Mouse (Mus musculus): Measurements from ENCODE around the gene Ptprg.
"Not testable (repeated sequence)": the region's sequence is repeated elsewhere in the genome, so short reads cannot be mapped to it uniquely, and the experiment has no call there.

Gene Ptprg

DNA sequence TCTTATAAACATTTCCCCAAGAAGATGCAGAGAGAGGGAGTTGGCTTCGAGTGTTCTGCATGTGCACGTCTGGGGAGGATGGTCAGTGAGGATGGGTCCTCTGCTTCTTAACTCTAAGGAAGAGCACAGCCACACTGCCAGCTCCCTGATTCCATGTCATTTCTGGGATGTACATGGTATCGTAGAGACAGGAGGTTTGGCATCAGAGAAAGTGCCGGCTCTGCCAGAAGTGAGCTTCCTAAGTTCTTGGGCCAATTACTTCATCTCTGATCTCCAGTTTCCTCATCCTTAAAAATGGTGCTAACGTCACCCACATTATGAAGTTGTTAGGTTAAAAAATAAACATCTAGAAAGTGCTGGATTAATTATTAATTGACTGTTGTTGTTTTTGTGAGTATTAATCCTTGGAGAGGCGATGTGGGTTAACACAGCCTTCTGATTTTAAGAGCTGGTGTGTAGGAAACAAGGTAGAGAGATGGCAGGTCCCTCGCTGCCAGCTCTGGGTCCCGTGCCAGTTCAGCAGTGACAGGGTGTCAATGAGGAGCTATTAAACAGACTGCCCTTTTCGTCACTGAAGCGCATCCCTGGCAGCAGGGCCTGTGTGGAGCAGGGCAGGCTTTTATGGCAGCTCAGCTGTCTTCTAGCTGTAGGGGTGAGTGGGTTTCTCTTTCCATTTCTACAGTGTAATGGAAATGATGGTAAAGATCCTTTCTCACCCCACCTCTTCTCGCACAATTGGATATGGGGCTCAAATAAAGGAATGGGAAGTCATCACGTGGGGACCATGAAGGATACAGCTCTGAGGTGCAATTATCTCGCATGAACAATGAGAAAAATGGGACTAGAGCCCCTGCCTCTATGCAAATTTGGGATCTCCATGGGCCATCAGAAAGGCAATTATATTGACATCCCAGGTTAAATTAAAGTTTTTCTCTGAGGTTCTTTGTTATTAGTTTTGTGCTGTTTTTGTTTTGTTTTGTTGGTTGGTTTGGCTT lies 646.9 kb downstream of the Ptprg start:
- no peak for DNase-seq (ENCODE audit: low spot score in 2 of 2)

DNA sequence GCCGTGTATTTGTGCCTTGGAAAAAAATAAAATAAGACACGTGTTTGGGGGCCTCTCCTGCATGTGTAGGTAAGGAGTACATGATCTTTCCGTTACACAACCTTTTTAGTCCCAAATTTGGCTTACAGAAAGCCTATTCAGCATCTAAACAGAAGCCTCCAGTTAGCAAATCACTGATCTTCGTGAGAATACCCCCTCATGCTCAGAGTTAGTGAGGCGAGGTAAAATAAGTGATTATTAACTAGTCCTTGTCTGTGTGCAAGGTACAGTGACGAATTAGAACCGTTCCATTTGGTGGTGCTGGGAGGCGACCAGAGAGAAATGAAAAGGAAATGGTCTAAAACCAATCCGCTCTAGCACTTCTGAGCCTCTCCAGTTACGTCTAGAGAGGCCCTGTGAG lies 648.9 kb downstream of the Ptprg start:
- DNase-seq (ENCODE audit: low spot score in 2 of 2): no peak

- no peak for DNase-seq (ENCODE audit: low spot score in 2 of 2)
Measured at GRCm38 (mm10) chr14:12203081-12203480, 649.7 kb downstream of the Ptprg start.

GRCm38 (mm10) chr14:12206138-12206537 lies 652.8 kb downstream of the Ptprg start:
- DNase-seq (ENCODE audit: low spot score in 2 of 2): no peak

DNA sequence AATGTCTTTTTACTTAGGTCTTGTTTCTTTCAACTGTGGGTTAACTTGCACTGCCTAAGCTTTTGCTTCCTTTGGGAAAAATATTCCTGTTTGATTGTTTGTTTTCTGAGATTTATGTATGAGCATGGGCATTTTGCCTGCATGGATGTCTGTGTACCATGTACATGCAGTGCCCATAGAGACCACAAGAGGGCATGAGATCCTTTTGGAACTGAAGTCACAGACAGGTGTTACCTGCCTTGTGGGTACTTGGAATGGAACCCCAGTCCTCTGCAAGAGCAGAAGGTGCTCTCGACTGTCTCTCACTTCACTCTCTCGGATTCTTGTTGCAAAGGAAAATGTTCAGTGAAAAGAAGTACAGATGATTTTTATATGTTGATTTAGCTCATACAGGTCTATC lies 655.2 kb downstream of the Ptprg start:
- DNase-seq (ENCODE audit: low spot score in 2 of 2): no peak

DNA sequence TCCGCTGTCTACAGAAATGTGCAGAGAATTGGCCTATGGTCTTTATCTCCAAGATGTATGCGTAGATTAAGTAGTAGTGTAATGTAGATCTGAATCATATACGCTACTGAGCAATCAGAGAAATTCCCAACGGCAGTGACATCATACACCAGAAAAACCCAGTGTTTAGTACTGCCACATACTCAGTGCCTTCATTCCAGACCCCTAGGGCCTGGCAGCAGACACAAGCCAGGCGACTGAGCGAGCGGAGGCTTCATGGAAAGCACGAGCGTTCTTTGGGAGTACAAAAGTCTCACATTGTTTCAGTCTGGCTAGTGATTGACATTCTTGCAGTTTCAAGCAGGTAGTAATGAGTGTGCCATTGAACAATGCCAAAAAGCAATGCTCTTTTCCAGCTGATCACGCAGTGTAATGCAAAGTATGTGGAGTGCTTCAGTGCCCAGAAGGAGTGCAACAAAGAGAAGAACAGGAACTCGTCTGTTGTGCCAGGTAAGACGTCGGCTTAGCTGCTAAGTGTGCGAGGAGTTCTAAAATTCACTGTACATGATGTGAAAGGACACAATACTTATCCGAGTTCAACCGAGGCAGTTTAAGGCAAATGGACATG lies 665.3 kb downstream of the Ptprg start:
- no peak for DNase-seq (ENCODE audit: low spot score in 2 of 2)

DNA sequence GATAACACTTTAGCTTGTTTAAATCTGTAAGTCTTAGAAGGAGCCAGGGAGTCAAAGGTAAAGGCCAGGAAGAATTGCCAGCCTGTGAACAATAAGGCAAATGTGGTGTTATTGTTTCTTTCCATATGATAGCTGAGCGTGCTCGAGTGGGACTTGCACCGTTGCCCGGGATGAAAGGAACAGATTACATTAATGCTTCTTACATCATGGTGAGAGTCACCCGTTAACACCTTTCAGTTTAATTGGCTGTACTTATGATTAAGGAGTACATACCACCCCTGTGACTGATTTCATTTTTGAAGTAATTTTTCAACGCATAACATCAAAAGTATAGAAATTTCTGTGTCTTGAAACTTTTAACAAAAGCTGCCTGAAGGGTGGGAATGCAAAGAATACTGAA lies 666.5 kb downstream of the Ptprg start:
- no peak for DNase-seq (ENCODE audit: low spot score in 2 of 2)

GRCm38 (mm10) chr14:12220540-12220939 lies 667.2 kb downstream of the Ptprg start:
- DNase-seq (ENCODE audit: low spot score in 2 of 2): no peak

- DNase-seq (ENCODE audit: low spot score in 2 of 2): no peak
Measured at GRCm38 (mm10) chr14:12221571-12221970, 668.2 kb downstream of the Ptprg start.

GRCm38 (mm10) chr14:12243726-12244125 lies 690.4 kb downstream of the Ptprg start:
- DNase-seq (ENCODE audit: low spot score in 2 of 2): no peak

DNA sequence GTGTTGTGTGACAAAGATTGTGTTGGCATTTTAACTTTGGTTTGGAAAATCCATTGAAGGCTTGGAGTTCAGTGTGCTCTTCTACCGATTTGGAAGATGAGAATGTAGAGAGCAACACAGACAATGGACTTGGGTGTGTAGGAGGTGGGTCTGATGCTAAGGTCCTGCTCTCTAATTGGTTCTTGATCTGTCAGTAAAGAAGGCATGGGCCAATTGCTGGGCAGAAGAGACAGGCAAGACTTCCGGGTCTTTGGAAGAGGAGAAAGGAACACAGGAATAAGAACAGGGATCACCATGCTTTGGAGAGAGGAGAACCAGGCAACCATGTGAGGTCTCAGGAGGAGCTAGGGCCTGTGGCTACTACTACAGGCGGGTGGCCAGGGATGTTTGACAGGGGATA lies 722.7 kb downstream of the Ptprg start:
- DNase-seq (ENCODE audit: low spot score in 2 of 2): no peak

- DNase-seq (ENCODE audit: low spot score in 2 of 2): no peak
Measured at GRCm38 (mm10) chr14:12283641-12284040, 730.3 kb downstream of the Ptprg start, which contains the start of gene Gm49355. Gene Gm49355 (plus strand): TSS chr14:12283976.

DNA sequence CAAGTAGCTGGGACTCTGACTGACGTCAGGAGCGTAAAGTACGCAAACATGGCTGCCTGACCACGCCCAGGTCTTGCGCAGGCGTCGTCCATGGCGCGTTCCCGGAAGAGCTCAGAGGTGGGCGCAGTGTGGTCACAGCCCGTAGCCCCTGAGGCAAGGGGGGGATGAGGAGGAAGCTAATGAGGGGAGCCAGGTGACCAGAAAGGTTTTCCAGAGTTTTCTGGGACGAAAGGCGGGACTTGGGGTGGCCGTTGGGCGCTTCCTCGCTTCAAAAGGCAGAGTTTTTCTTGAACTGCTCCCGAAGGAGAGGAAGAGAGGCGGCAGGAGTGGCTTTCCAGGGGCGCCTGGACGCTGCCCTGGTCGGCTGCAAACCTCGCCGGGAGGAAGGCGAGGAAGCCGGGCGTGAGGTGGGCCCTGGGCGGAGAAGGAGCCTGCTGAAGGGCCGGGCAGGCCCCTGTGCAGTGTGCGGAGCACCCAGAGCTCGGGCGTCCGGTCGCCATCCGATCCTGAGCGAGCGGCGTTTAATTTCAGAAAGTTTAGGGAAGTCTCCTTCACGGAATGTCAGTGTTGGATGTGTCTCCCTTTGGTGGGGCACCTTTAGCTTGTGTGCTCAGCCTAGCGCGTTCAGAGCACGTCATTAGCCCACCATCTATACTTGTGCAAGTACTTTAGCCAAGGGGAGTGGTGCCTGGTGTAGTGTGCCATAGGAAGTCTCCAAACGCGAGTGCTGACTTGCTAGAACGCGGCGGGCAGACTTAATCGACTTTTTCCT lies 731.0 kb downstream of the Ptprg start, which contains the start of gene 3830406C13Rik:
Gene 3830406C13Rik, plus strand, starts transcription at position 33 of the 772 bp plus-strand sequence.
- peak; percentile 82 to 84 for DNase-seq (ENCODE audit: low spot score in 2 of 2)

DNA sequence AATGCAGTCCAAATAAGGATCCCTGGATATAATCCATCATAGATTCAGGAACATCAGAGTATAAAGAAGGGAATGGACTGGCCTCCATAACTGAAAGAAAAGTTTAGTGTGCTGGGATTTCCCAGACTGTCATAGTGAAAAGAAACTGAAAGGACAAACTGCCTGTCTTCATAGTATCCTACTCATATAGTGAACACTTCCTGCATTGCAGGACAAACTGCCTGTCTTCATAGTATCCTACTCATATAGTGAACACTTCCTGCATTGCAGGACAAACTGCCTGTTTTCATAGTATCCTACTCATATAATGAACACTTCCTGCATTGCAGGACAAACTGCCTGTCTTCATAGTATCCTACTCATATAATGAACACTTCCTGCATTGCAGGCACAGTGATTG lies 736.4 kb downstream of the Ptprg start:
- DNase-seq (ENCODE audit: low spot score in 2 of 2): not testable (repeated sequence)
